Mouse (Mus musculus) yolk sac, embryonic 10.5 days (tissue): ENCODE data around the gene Nedd4.

ENCODE experiments used
- DNase-seq: peaks from one replicate; pipeline ENCODE4 v3.0.0-alpha.2; 2017; ENCODE audit warnings: low spot score

The Nedd4 gene

DNA sequence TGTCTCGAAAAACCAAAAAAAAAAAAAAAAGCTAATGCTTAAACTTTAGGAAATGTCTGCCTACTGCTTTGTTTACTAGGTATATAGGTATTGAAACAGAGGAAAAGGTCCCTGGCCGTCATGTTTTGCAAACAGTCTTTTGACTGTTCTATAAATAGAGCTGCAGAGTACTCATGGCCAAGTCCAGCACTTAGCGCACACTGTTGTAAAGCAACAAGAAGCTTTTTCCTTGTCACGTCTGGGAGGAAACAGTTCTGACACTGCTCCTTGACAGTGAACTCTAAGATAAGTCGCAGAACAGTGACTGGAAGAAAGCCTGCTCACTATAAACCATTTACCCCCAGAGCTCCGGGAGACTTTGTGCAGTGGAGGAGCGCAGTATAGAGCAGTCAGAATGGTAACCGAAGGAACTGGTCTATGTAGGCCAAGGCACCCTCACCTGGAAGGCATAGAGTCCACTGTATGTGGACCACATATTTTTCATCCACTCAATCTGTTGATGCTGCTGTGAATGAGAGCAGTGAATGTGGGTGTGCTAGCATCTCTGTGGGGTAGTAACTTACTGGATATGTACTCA lies 19.6 kb downstream of the Nedd4 start:
- no peak for DNase-seq

GRCm38 (mm10) chr9:72683268-72683667 lies 21.1 kb downstream of the Nedd4 start:
- no peak for DNase-seq

GRCm38 (mm10) chr9:72685231-72685630 lies 23.1 kb downstream of the Nedd4 start:
- no peak for DNase-seq

DNA sequence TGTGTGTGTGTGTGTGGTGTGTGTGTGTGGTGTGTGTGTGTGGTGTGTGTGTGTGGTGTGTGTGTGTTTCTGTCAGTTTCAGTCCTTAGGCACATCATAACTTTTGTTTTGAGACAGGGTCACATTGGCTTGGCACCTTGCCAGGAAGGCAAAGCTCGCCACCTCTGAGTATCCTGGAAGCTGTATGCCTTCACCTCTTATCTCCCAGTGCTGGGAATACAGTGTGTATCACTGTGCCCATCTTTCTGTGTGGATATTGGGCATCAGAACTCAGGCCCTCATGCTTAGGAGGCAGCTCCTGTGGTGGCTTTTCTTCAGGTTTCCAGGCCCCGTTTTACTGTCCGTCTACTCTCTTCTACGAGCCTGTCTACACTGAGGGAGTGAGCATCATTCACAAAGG lies 24.4 kb downstream of the Nedd4 start:
- no peak for DNase-seq

DNA sequence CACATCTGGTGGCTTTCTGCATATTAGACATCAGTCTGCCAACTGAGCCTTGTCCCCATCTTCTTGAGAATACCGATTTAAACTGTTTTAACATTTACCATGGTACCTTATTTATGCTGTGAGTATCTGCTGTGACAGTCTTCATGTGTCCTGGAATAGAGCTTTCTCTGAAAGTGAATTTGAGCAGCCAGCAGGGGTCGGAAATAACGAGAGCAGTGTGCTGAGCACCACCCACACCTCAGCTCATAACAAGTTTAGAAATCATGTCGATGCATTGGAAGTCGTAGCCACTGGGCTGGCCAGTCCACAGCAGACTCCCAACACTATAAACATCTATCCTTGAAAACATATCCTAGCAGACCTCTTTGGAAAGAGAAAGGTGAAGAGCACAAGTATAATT lies 27.4 kb downstream of the Nedd4 start:
- DNase-seq = no peak

DNA sequence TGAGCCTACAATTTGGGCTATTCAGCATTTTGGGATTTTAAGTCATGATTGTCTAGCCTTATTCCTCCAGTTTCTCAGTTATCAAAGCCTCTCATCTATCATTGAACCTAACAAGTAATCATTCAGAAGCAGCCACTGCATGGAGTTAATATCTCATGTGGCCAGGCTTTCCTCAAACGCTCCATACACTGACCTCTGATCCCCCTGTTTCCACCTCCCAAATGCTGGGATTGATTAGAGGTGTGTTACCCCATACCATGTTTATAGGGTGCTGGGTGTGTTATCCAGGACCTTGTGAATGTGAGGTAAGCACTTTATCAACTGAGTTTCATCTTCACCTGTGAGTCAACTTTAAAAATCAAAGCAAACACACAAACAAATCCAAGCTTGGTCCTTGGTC lies 28.7 kb downstream of the Nedd4 start:
- DNase-seq = no peak

DNA sequence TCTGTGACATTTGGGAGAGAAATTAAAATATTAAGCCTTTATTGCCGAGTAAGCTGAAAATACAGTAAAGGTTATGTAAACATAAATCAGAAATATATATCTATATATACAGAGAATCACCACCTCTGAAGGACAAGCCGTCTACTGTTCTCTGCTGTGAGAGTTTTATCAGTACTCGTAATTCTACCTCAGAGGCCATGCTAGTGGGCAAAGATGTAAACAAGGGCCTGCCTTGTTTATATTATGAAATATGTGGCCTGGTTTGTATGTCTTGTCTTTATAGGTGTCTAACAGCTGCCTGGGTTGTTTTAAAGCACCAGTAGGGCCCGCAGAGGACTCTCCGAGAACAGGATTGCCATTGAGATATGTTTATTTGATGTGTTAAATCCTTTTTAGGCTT lies 29.8 kb downstream of the Nedd4 start:
- no peak for DNase-seq

GRCm38 (mm10) chr9:72693081-72693696 lies 31.0 kb downstream of the Nedd4 start:
- DNase-seq = no peak

- no peak for DNase-seq
Measured at GRCm38 (mm10) chr9:72693861-72694260, 31.7 kb downstream of the Nedd4 start.

DNA sequence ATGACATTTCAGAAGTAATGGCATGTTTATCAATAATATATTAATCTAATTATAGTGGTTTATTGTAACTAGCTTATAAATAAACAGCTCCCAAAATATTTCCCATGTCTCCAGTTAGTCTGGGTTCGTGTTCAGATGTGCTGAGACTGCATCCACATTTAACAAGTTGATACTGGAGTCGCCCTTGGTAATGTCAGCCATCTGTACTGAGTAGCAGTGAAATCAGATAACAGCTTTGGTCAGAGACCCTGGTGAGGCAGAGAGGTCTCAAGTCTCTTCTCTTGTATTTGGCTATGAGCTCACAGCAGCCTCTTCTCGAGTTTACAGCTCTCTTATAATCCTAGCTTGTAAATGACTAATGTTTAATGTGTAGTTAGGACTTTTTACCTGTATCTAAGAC lies 34.4 kb downstream of the Nedd4 start:
- no peak for DNase-seq

DNA sequence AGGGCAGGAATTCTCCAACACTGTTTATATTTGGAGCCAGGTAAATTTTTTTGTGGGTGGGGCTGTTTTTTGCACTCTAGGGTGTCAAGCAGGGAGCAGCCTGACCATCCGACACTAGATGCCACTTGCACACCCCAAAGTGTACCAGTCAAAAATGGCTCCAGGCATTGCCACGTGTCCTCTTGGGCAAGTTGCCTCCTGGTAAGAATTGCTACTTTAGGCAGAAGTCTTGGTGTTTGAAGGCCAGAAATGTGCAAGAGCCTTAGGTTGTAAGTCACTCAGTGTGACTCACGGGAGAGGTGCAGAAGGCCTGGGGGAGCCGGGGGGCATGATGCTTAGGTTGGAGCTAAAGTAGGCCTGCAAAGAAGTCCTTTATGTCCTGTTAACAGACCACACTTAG lies 35.6 kb downstream of the Nedd4 start:
- no peak for DNase-seq

DNA sequence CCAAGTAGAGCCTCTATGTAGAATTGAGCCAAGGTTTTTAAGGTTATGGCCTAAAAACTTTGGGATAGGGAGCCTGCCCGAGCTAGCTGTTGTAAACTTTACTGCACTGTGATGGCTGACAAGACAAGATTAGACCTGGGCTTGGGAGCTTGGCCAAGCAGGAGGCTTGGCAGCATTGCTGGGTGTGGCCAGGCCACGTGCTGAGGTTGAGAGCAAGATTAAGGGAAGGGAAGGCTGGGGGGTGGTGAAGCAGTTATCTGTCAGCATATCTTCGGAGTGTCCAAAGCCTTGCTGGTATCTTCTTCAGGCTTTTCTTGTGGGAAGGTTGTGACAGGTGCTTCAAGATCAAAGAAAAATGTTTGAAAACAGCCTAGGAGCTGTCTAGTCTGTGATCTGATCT lies 37.6 kb downstream of the Nedd4 start:
- no peak for DNase-seq

- DNase-seq = no peak
Measured at GRCm38 (mm10) chr9:72701441-72701840, 39.3 kb downstream of the Nedd4 start.

- no peak for DNase-seq
Measured at GRCm38 (mm10) chr9:72702075-72702474, 39.9 kb downstream of the Nedd4 start.

- no peak for DNase-seq
Measured at GRCm38 (mm10) chr9:72703142-72703541, 41.0 kb downstream of the Nedd4 start.

GRCm38 (mm10) chr9:72703754-72704153 lies 41.6 kb downstream of the Nedd4 start:
- no peak for DNase-seq

DNA sequence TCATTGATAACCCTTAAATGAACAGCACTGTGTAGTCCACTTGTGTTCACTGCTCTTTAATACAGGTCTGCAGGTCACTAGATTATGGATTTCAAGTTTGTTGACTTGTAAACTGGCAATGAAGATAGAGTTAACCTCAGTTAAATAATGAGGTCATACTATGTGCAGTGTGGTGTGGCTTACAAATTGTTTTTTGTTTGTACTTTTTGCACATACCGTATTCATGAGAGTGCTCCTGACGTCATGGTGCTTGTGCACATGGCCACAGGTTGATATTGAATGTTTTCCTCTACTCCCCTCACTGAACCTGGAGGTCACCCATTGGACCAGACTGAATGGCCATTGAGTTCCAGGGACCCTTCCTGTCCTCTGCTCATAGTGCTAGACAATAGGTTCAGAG lies 43.1 kb downstream of the Nedd4 start:
- DNase-seq = no peak

- DNase-seq = no peak
Measured at GRCm38 (mm10) chr9:72707999-72708398, 45.9 kb downstream of the Nedd4 start.

DNA sequence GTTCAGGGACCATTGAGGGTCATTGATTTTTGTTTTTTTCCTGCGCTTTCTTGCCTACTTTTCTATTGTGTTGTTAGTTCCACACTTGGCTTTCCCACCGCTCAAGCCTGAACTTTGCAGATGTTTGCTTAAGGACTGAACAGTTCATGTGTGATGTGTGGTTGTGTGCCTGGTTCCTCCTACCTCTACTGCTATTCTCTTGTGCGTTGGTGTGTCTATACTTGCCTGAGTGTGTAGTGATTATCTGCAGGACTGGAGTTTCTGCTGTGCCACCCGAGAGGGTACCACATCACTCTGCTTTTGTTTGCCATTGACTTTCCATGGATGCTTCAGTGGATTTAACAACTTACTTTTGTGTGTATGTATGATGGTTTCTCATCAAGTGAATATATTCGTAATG lies 46.5 kb downstream of the Nedd4 start:
- no peak for DNase-seq

DNA sequence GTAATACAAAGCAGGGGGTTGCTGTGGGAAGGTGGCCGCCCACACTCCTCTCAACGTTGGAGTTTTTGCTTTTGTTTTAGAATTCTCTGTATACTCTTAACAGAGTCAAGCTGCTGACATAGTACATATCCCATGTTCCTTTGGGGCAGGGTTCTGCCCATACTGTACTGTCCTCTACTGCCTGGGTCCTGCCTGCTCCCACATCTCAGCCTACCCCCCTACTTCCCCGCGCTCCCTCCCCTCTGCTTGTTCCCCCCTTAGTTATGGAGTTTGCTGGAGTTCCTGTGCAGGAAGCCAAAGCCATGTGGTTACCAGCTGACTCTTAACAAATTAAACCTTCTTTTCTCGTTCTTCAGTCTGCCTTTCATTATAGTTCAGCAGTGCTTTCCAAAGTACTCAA lies 47.9 kb downstream of the Nedd4 start:
- DNase-seq = no peak

DNA sequence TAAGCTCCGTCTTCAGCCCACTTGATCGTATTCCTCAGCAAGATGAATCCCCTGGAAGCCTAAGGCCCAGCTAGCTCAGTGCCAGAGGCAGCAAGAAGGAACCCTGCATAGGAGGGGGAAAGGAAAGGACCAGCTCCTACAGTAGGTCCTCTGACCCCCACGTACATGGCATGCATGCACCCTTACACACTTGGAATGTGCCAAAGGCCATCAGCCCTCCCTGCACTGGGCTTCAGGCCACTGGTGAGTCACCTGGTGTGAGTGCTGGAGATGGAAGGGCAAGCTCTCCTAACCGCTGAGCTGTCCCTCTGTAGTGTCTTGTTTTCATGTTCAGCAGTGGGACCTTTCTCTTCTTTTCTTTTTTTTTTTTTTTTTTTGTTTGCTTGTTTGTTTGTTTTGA lies 52.8 kb downstream of the Nedd4 start:
- no peak for DNase-seq

DNA sequence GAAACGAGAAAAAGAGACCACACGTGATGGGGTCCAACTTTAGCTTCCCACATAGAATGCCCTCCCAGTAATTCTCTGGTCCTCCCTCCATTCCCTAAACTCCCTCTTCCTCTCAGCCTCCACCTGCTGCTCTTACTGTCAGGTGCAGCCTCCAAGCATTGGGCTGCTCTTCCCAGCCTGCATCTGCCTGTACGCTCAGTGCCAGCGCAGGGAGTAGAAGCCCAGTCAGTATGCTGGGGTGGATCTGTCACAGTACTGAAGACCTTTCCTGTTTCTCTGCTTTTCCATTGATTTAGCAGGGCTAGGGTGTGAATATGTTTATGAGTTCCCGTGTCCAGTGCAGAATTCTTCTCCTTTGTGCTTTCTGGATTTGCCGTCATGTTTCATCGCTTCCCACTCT lies 54.1 kb downstream of the Nedd4 start:
- no peak for DNase-seq

- no peak for DNase-seq
Measured at GRCm38 (mm10) chr9:72719143-72719542, 57.0 kb downstream of the Nedd4 start.

GRCm38 (mm10) chr9:72721221-72721620 lies 59.1 kb downstream of the Nedd4 start:
- DNase-seq = no peak
